8 mouse cellular contexts compared by ENCODE assay signal in genomic region chr19:10023304-10023758, GRCm38 (mm10). TPM values are rescaled to one million over a fixed set of nuclear protein-coding genes. Genes with fewer than 3 reads are reported as not detected.
A peak's percentile ranks its signal among the peaks of the same experiment; 100 is the strongest.
DNase-seq lines count a peak whose midpoint lies in the region; ATAC-seq and TF ChIP-seq lines count a peak whose summit lies in the region.

No protein-coding gene starts in this region.

- 0 out of 2 replicates have a peak overlapping the region, but pooled peaks have one; percentile 30 for H3K27ac ChIP-seq in hindbrain, embryonic 12.5 days
- H3K27ac ChIP-seq in hindbrain, embryonic 10.5 days, result no peak overlapping the region; the same call in 1 of the 2 replicates
- peak overlapping the region; percentile 17; the same call in 1 of the 2 replicates for H3K27ac ChIP-seq in midbrain, embryonic 16.5 days (ENCODE audit: low read length)
- H3K27ac ChIP-seq in midbrain, embryonic 15.5 days, result no peak overlapping the region; the same call in 1 of the 2 replicates
- peak overlapping the region; percentile 64; the same call in 1 of the 2 replicates for H3K27ac ChIP-seq in limb, embryonic 12.5 days
- H3K27ac ChIP-seq in stomach, postnatal 0 days (replicated peaks), result peak overlapping the region; percentile 45; the same call in 1 of the 2 replicates

- no peak for TF ChIP-seq EP300 in stomach, postnatal 0 days (optimal IDR thresholded peaks at IDR 0.05)

- ATAC-seq in hindbrain, embryonic 12.5 days (ENCODE audit: low FRiP score), result no peak
- ATAC-seq in midbrain, embryonic 16.5 days, result no peak
- no peak for ATAC-seq in midbrain, embryonic 15.5 days (replicated peaks)
- no peak for ATAC-seq in limb, embryonic 12.5 days (ENCODE audit: insufficient number of reproducible peaks, insufficient read depth, low FRiP score, low TSS enrichment, low read depth)
- no peak for ATAC-seq in stomach, postnatal 0 days (ENCODE audit: low FRiP score, low TSS enrichment)

- H3K9me3 ChIP-seq in hindbrain, embryonic 12.5 days (replicated peaks), result no peaks in the 10 kb centered on the region
- H3K9me3 ChIP-seq in hindbrain, embryonic 10.5 days, result no peaks in the 10 kb centered on the region
- no peaks in the 10 kb centered on the region for H3K9me3 ChIP-seq in midbrain, embryonic 16.5 days (replicated peaks; ENCODE audit: control insufficient read depth, low read length, poor library complexity, severe bottlenecking)
- H3K9me3 ChIP-seq in midbrain, embryonic 15.5 days, result no peaks in the 10 kb centered on the region
- H3K9me3 ChIP-seq in limb, embryonic 12.5 days, result no peaks in the 10 kb centered on the region
- no peaks in the 10 kb centered on the region for H3K9me3 ChIP-seq in stomach, postnatal 0 days (ENCODE audit: control insufficient read depth, low read length)

- DNase-seq in hindbrain, embryonic 10.5 days (ENCODE audit: low spot score), result no peak
- DNase-seq in stomach, postnatal 0 days (ENCODE audit: low spot score), result no peak
- no peak for DNase-seq in cerebellum, postnatal 36 days
- DNase-seq in cerebellum, adult 9-11 months, result no peak

- TF ChIP-seq CTCF in stomach, postnatal 0 days (IDR thresholded peaks at IDR 0.05; ENCODE audit: low read depth), result no peak

- no peak overlapping the region for H3K9ac ChIP-seq in hindbrain, embryonic 12.5 days
- H3K9ac ChIP-seq in midbrain, embryonic 16.5 days (ENCODE audit: low read depth, low read length), result no peak overlapping the region
- H3K9ac ChIP-seq in midbrain, embryonic 15.5 days, result no peak overlapping the region
- H3K9ac ChIP-seq in limb, embryonic 12.5 days (replicated peaks), result no peak overlapping the region
- no peak overlapping the region for H3K9ac ChIP-seq in stomach, postnatal 0 days (ENCODE audit: low read length)

- WGBS in hindbrain, embryonic 12.5 days, result 72% methylated on average over 9 of the region's 9 CpGs
- WGBS in hindbrain, embryonic 10.5 days, result 67% methylated on average over 9 of the region's 9 CpGs
- 70% methylated on average over 9 of the region's 9 CpGs for WGBS in midbrain, embryonic 16.5 days
- WGBS in midbrain, embryonic 15.5 days, result 69% methylated on average over 9 of the region's 9 CpGs
- 72% methylated on average over 9 of the region's 9 CpGs for WGBS in limb, embryonic 12.5 days
- 64% methylated on average over 9 of the region's 9 CpGs for WGBS in stomach, postnatal 0 days

- peaks cover 9% of the 10 kb centered on the region; the same call in 1 of the 2 replicates for H3K36me3 ChIP-seq in hindbrain, embryonic 12.5 days
- H3K36me3 ChIP-seq in hindbrain, embryonic 10.5 days, result 0 out of 2 replicates have a peak, but pooled peaks cover 13% of the 10 kb centered on the region
- no peaks in the 10 kb centered on the region for H3K36me3 ChIP-seq in midbrain, embryonic 16.5 days (ENCODE audit: control insufficient read depth, insufficient read depth, low read length)
- H3K36me3 ChIP-seq in midbrain, embryonic 15.5 days (replicated peaks), result no peaks in the 10 kb centered on the region
- peaks cover 20% of the 10 kb centered on the region for H3K36me3 ChIP-seq in limb, embryonic 12.5 days
- no peaks in the 10 kb centered on the region; the same call in 1 of the 2 replicates for H3K36me3 ChIP-seq in stomach, postnatal 0 days (ENCODE audit: control insufficient read depth, insufficient read depth, low read length)

- no peak overlapping the region for H3K4me2 ChIP-seq in hindbrain, embryonic 12.5 days (replicated peaks)
- no peak overlapping the region for H3K4me2 ChIP-seq in midbrain, embryonic 16.5 days (ENCODE audit: low read length)
- no peak overlapping the region for H3K4me2 ChIP-seq in midbrain, embryonic 15.5 days
- no peak overlapping the region for H3K4me2 ChIP-seq in limb, embryonic 12.5 days
- H3K4me2 ChIP-seq in stomach, postnatal 0 days (replicated peaks; ENCODE audit: low read depth), result no peak overlapping the region

- H3K4me3 ChIP-seq in hindbrain, embryonic 12.5 days, result no peak overlapping the region
- no peak overlapping the region for H3K4me3 ChIP-seq in hindbrain, embryonic 10.5 days
- no peak overlapping the region for H3K4me3 ChIP-seq in midbrain, embryonic 16.5 days (ENCODE audit: low read depth, low read length)
- no peak overlapping the region for H3K4me3 ChIP-seq in midbrain, embryonic 15.5 days
- no peak overlapping the region for H3K4me3 ChIP-seq in limb, embryonic 12.5 days (replicated peaks)
- no peak overlapping the region for H3K4me3 ChIP-seq in stomach, postnatal 0 days (ENCODE audit: low read depth, low read length)

- H3K4me1 ChIP-seq in hindbrain, embryonic 12.5 days, result peaks cover 26% of the 10 kb centered on the region
- H3K4me1 ChIP-seq in hindbrain, embryonic 10.5 days (replicated peaks), result peaks cover 55% of the 10 kb centered on the region
- peaks cover 11% of the 10 kb centered on the region for H3K4me1 ChIP-seq in midbrain, embryonic 16.5 days (ENCODE audit: control insufficient read depth, insufficient read depth, low read length)
- peaks cover 20% of the 10 kb centered on the region for H3K4me1 ChIP-seq in midbrain, embryonic 15.5 days
- H3K4me1 ChIP-seq in limb, embryonic 12.5 days (replicated peaks), result peaks cover 47% of the 10 kb centered on the region
- H3K4me1 ChIP-seq in stomach, postnatal 0 days (replicated peaks; ENCODE audit: control insufficient read depth, insufficient read depth), result peaks cover 10% of the 10 kb centered on the region

- H3K27me3 ChIP-seq in hindbrain, embryonic 12.5 days, result peaks cover 8% of the 10 kb centered on the region
- H3K27me3 ChIP-seq in hindbrain, embryonic 10.5 days (ENCODE audit: insufficient read depth, poor library complexity, severe bottlenecking), result peaks cover 17% of the 10 kb centered on the region
- H3K27me3 ChIP-seq in midbrain, embryonic 16.5 days (ENCODE audit: control insufficient read depth, insufficient read depth, low read depth, low read length), result no peaks in the 10 kb centered on the region
- H3K27me3 ChIP-seq in midbrain, embryonic 15.5 days (replicated peaks), result no peaks in the 10 kb centered on the region
- H3K27me3 ChIP-seq in limb, embryonic 12.5 days, result no peaks in the 10 kb centered on the region; the same call in 1 of the 2 replicates
- no peaks in the 10 kb centered on the region for H3K27me3 ChIP-seq in stomach, postnatal 0 days (ENCODE audit: control insufficient read depth, insufficient read depth, low read length)

RNA-seq across cellular contexts. Expression of gene Fads3, which starts 18.0 kb away (rescaled TPM):
- 13.1 and 16.6 TPM in 2 replicates for polyA plus RNA-seq in hindbrain, embryonic 12.5 days (2016; fragmentation: Nextera tagmentation; extraction: Ambion mirVana)
- 6.7 and 8.1 TPM in 2 replicates for polyA plus RNA-seq in hindbrain, embryonic 10.5 days (2016; fragmentation: Nextera tagmentation; extraction: Ambion mirVana)
- 31.6 and 38.2 TPM in 2 replicates for polyA plus RNA-seq in midbrain, embryonic 16.5 days (2015; fragmentation: Nextera tagmentation; extraction: Ambion mirVana)
- 25.8 and 27.1 TPM in 2 replicates for polyA plus RNA-seq in midbrain, embryonic 15.5 days (2015; fragmentation: Nextera tagmentation; extraction: Ambion mirVana)
- 5.8 and 5.9 TPM in 2 replicates for polyA plus RNA-seq in limb, embryonic 12.5 days (2016; fragmentation: Nextera tagmentation; extraction: Ambion mirVana)
- 27.5 and 31.2 TPM in 2 replicates for polyA plus RNA-seq in stomach, postnatal 0 days (2015; fragmentation: Nextera tagmentation; extraction: Ambion mirVana)

RNA-seq across cellular contexts. Expression of gene Rab3il1, which starts 21.9 kb away (rescaled TPM):
- 35.4 and 40.0 TPM in 2 replicates for polyA plus RNA-seq in hindbrain, embryonic 12.5 days (2016; fragmentation: Nextera tagmentation; extraction: Ambion mirVana)
- polyA plus RNA-seq in hindbrain, embryonic 10.5 days (2016; fragmentation: Nextera tagmentation; extraction: Ambion mirVana), result 39.7 and 39.8 TPM in 2 replicates
- 21.4 and 21.8 TPM in 2 replicates for polyA plus RNA-seq in midbrain, embryonic 16.5 days (2015; fragmentation: Nextera tagmentation; extraction: Ambion mirVana)
- polyA plus RNA-seq in midbrain, embryonic 15.5 days (2015; fragmentation: Nextera tagmentation; extraction: Ambion mirVana), result 24.5 and 29.2 TPM in 2 replicates
- polyA plus RNA-seq in limb, embryonic 12.5 days (2016; fragmentation: Nextera tagmentation; extraction: Ambion mirVana), result 32.0 and 35.8 TPM in 2 replicates
- polyA plus RNA-seq in stomach, postnatal 0 days (2015; fragmentation: Nextera tagmentation; extraction: Ambion mirVana), result 14.7 and 14.8 TPM in 2 replicates

RNA-seq across cellular contexts. Expression of gene Best1, which starts 21.9 kb away (rescaled TPM):
- 0.94 and 1.1 TPM in 2 replicates for polyA plus RNA-seq in hindbrain, embryonic 12.5 days (2016; fragmentation: Nextera tagmentation; extraction: Ambion mirVana)
- 1.8 TPM in 2 replicates for polyA plus RNA-seq in hindbrain, embryonic 10.5 days (2016; fragmentation: Nextera tagmentation; extraction: Ambion mirVana)
- polyA plus RNA-seq in midbrain, embryonic 16.5 days (2015; fragmentation: Nextera tagmentation; extraction: Ambion mirVana), result 2.9 TPM in 2 replicates
- polyA plus RNA-seq in midbrain, embryonic 15.5 days (2015; fragmentation: Nextera tagmentation; extraction: Ambion mirVana), result 1.7 and 3.2 TPM in 2 replicates
- 2.2 and 2.3 TPM in 2 replicates for polyA plus RNA-seq in limb, embryonic 12.5 days (2016; fragmentation: Nextera tagmentation; extraction: Ambion mirVana)
- 0.36 and 0.58 TPM in 2 replicates for polyA plus RNA-seq in stomach, postnatal 0 days (2015; fragmentation: Nextera tagmentation; extraction: Ambion mirVana)

RNA-seq across cellular contexts. Expression of gene Fth1, which starts 42.9 kb away (rescaled TPM):
- 1,445 and 1,581 TPM in 2 replicates for polyA plus RNA-seq in hindbrain, embryonic 12.5 days (2016; fragmentation: Nextera tagmentation; extraction: Ambion mirVana)
- 1,451 and 1,593 TPM in 2 replicates for polyA plus RNA-seq in hindbrain, embryonic 10.5 days (2016; fragmentation: Nextera tagmentation; extraction: Ambion mirVana)
- polyA plus RNA-seq in midbrain, embryonic 16.5 days (2015; fragmentation: Nextera tagmentation; extraction: Ambion mirVana), result 1,587 and 1,694 TPM in 2 replicates
- polyA plus RNA-seq in midbrain, embryonic 15.5 days (2015; fragmentation: Nextera tagmentation; extraction: Ambion mirVana), result 1,452 and 1,467 TPM in 2 replicates
- 1,334 and 1,385 TPM in 2 replicates for polyA plus RNA-seq in limb, embryonic 12.5 days (2016; fragmentation: Nextera tagmentation; extraction: Ambion mirVana)
- polyA plus RNA-seq in stomach, postnatal 0 days (2015; fragmentation: Nextera tagmentation; extraction: Ambion mirVana), result 2,976 and 2,992 TPM in 2 replicates

Comparison
In these comparisons a context has a peak if more than half of its experiments do, and no peak if none do; other contexts are left out.
1. H3K27ac ChIP-seq: peak in hindbrain, embryonic 12.5 days (single experiment), midbrain, embryonic 16.5 days (single experiment), limb, embryonic 12.5 days (single experiment) and stomach, postnatal 0 days (single experiment); none in hindbrain, embryonic 10.5 days (single experiment) and midbrain, embryonic 15.5 days (single experiment).